Mouse (Mus musculus): ENCODE measurements around the gene Zfp185. TPM values are rescaled to one million over a fixed set of nuclear protein-coding genes. Genes with fewer than 3 reads are reported as not detected.

The Zfp185 gene
- polyA plus RNA-seq, 2 experiments: 0.81 to 1.6 TPM

- TF ChIP-seq CTCF (IDR thresholded peaks at IDR 0.05; ENCODE audit: low read depth) (no peak), EP300 (IDR thresholded peaks at IDR 0.05; ENCODE audit: low read depth) (no peak)
- H3K27ac ChIP-seq: no peak overlapping the region
- H3K4me1 ChIP-seq (replicated peaks; ENCODE audit: control insufficient read depth in 2 of 2, insufficient read depth in 2 of 2, low read length in 1 of 2): no peaks in the 10 kb centered on the region; a peak in 1 of 4 replicates
- no peak overlapping the region for H3K4me3 ChIP-seq (ENCODE audit: insufficient read depth in 1 of 2, low read depth in 2 of 2, low read length in 2 of 2)
- no peak overlapping the region for H3K4me2 ChIP-seq (ENCODE audit: low read depth)
- ATAC-seq (ENCODE audit: insufficient read depth) (no peak), DNase-seq (ENCODE audit: low read depth in 3 of 3, low spot score in 3 of 3) (no peak)
- no peak overlapping the region for H3K9ac ChIP-seq (replicated peaks)
- peaks cover 2% of the 10 kb centered on the region; the same call in 1 of the 2 replicates for H3K27me3 ChIP-seq (ENCODE audit: control insufficient read depth, insufficient read depth, low read length)
- no peaks in the 10 kb centered on the region for H3K36me3 ChIP-seq (replicated peaks; ENCODE audit: control insufficient read depth, insufficient read depth, low read depth)
- WGBS (ENCODE audit: insufficient replicate concordance): 52% methylated on average over 3 of the region's 3 CpGs
- no peaks in the 10 kb centered on the region for H3K9me3 ChIP-seq (ENCODE audit: control insufficient read depth, low read length)
These were observed 3.4 kb downstream of the Zfp185 start for GRCm38 (mm10) chrX:72990581-72990980.

- peak; percentile 73 for TF ChIP-seq CTCF (IDR thresholded peaks at IDR 0.05; ENCODE audit: low read depth)
- no peak for TF ChIP-seq EP300 (IDR thresholded peaks at IDR 0.05; ENCODE audit: low read depth)
- ATAC-seq (ENCODE audit: insufficient read depth) (no peak), DNase-seq (ENCODE audit: low read depth in 3 of 3, low spot score in 3 of 3) (no peak)
- Histone ChIP-seq H3K9ac (replicated peaks) (no peak overlapping the region), H3K27me3 (ENCODE audit: control insufficient read depth, insufficient read depth, low read length) (no peaks in the 10 kb centered on the region), H3K4me3 (ENCODE audit: insufficient read depth in 1 of 2, low read depth in 2 of 2, low read length in 2 of 2) (no peak overlapping the region), H3K36me3 (replicated peaks; ENCODE audit: control insufficient read depth, insufficient read depth, low read depth) (no peaks in the 10 kb centered on the region), H3K9me3 (ENCODE audit: control insufficient read depth, low read length) (no peaks in the 10 kb centered on the region), H3K4me1 (replicated peaks; ENCODE audit: control insufficient read depth in 2 of 2, insufficient read depth in 2 of 2, low read length in 1 of 2) (no peaks in the 10 kb centered on the region), H3K27ac (no peak overlapping the region), H3K4me2 (ENCODE audit: low read depth) (no peak overlapping the region)
- WGBS (ENCODE audit: insufficient replicate concordance): 39% methylated on average over 5 of the region's 5 CpGs
These were observed 5.3 kb downstream of the Zfp185 start for GRCm38 (mm10) chrX:72992291-72992919.

- no peak for DNase-seq (ENCODE audit: low read depth in 3 of 3, low spot score in 3 of 3)
- no peaks in the 10 kb centered on the region for H3K4me1 ChIP-seq (replicated peaks; ENCODE audit: control insufficient read depth in 2 of 2, insufficient read depth in 2 of 2, low read length in 1 of 2)
- no peak overlapping the region for H3K4me2 ChIP-seq (ENCODE audit: low read depth)
- no peaks in the 10 kb centered on the region for H3K9me3 ChIP-seq (ENCODE audit: control insufficient read depth, low read length)
- no peak for TF ChIP-seq CTCF (IDR thresholded peaks at IDR 0.05; ENCODE audit: low read depth)
- no peak for TF ChIP-seq EP300 (IDR thresholded peaks at IDR 0.05; ENCODE audit: low read depth)
- ATAC-seq (ENCODE audit: insufficient read depth): no peak
- H3K9ac ChIP-seq (replicated peaks): no peak overlapping the region
- H3K4me3 ChIP-seq (ENCODE audit: insufficient read depth in 1 of 2, low read depth in 2 of 2, low read length in 2 of 2): no peak overlapping the region
- WGBS (ENCODE audit: insufficient replicate concordance): 54% methylated on average over 3 of the region's 3 CpGs
- H3K27me3 ChIP-seq (ENCODE audit: control insufficient read depth, insufficient read depth, low read length): no peaks in the 10 kb centered on the region; the same call in 1 of the 2 replicates
- no peaks in the 10 kb centered on the region for H3K36me3 ChIP-seq (replicated peaks; ENCODE audit: control insufficient read depth, insufficient read depth, low read depth)
- no peak overlapping the region for H3K27ac ChIP-seq
These were observed 8.4 kb downstream of the Zfp185 start for GRCm38 (mm10) chrX:72995542-72995941.

- no peak overlapping the region for H3K27ac ChIP-seq
- TF ChIP-seq CTCF (IDR thresholded peaks at IDR 0.05; ENCODE audit: low read depth) (no peak), EP300 (IDR thresholded peaks at IDR 0.05; ENCODE audit: low read depth) (no peak)
- no peaks in the 10 kb centered on the region for H3K36me3 ChIP-seq (replicated peaks; ENCODE audit: control insufficient read depth, insufficient read depth, low read depth)
- H3K27me3 ChIP-seq (ENCODE audit: control insufficient read depth, insufficient read depth, low read length): no peaks in the 10 kb centered on the region; the same call in 1 of the 2 replicates
- H3K4me2 ChIP-seq (ENCODE audit: low read depth): peak overlapping the region; percentile 49
- WGBS (ENCODE audit: insufficient replicate concordance): 47% methylated on average over 5 of the region's 5 CpGs
- no peak for DNase-seq (ENCODE audit: low read depth in 3 of 3, low spot score in 3 of 3)
- H3K4me3 ChIP-seq (ENCODE audit: insufficient read depth in 1 of 2, low read depth in 2 of 2, low read length in 2 of 2): 0 out of 4 replicates have a peak overlapping the region, but pooled peaks of 1 of the 2 experiments have one; percentile 19
- H3K4me1 ChIP-seq (replicated peaks; ENCODE audit: control insufficient read depth in 2 of 2, insufficient read depth in 2 of 2, low read length in 1 of 2): peaks cover 15 to 33% of the 10 kb centered on the region in 2 experiments
- ATAC-seq (ENCODE audit: insufficient read depth): peak; percentile 59
- no peak overlapping the region for H3K9ac ChIP-seq (replicated peaks)
- no peaks in the 10 kb centered on the region for H3K9me3 ChIP-seq (ENCODE audit: control insufficient read depth, low read length)
These were observed 16.0 kb downstream of the Zfp185 start for GRCm38 (mm10) chrX:73003110-73003509.

- Histone ChIP-seq H3K4me1 (replicated peaks; ENCODE audit: control insufficient read depth in 2 of 2, insufficient read depth in 2 of 2, low read length in 1 of 2) (peaks cover 15 to 35% of the 10 kb centered on the region in 2 experiments), H3K27me3 (ENCODE audit: control insufficient read depth, insufficient read depth, low read length) (no peaks in the 10 kb centered on the region), H3K27ac (peak overlapping the region; percentile 65), H3K9ac (replicated peaks) (no peak overlapping the region; the same call in 1 of the 2 replicates), H3K9me3 (ENCODE audit: control insufficient read depth, low read length) (no peaks in the 10 kb centered on the region), H3K36me3 (replicated peaks; ENCODE audit: control insufficient read depth, insufficient read depth, low read depth) (no peaks in the 10 kb centered on the region), H3K4me2 (ENCODE audit: low read depth) (peak overlapping the region; percentile 52), H3K4me3 (ENCODE audit: insufficient read depth in 1 of 2, low read depth in 2 of 2, low read length in 2 of 2) (no peak overlapping the region)
- DNase-seq (ENCODE audit: low read depth in 3 of 3, low spot score in 3 of 3) (peak; percentile 44 to 70 (median 58)), ATAC-seq (ENCODE audit: insufficient read depth) (peak; percentile 38; the same call in 1 of the 2 replicates)
- TF ChIP-seq CTCF (IDR thresholded peaks at IDR 0.05; ENCODE audit: low read depth) (no peak), EP300 (IDR thresholded peaks at IDR 0.05; ENCODE audit: low read depth) (peak; percentile 74)
- WGBS (ENCODE audit: insufficient replicate concordance): 26% methylated on average over 4 of the region's 4 CpGs
These were observed 18.5 kb downstream of the Zfp185 start for GRCm38 (mm10) chrX:73005678-73006077.
